Mouse (Mus musculus) effector memory CD4-positive, alpha-beta T cell, adult 7 months (primary cell): ENCODE data around the gene Slco3a1. TPM values are rescaled to one million over a fixed set of nuclear protein-coding genes. Genes with fewer than 3 reads are reported as not detected.

Experiments used
- polyA plus RNA-seq: library from polyadenylated mRNA; unstranded; fragments of 100-300 nt; shearing (Covaris generic); gene quantifications from one replicate; pipeline ENCODE4 v1.2.1, GENCODE M21; 2017

Slco3a1 gene
- polyA plus RNA-seq, result 150 TPM

DNA sequence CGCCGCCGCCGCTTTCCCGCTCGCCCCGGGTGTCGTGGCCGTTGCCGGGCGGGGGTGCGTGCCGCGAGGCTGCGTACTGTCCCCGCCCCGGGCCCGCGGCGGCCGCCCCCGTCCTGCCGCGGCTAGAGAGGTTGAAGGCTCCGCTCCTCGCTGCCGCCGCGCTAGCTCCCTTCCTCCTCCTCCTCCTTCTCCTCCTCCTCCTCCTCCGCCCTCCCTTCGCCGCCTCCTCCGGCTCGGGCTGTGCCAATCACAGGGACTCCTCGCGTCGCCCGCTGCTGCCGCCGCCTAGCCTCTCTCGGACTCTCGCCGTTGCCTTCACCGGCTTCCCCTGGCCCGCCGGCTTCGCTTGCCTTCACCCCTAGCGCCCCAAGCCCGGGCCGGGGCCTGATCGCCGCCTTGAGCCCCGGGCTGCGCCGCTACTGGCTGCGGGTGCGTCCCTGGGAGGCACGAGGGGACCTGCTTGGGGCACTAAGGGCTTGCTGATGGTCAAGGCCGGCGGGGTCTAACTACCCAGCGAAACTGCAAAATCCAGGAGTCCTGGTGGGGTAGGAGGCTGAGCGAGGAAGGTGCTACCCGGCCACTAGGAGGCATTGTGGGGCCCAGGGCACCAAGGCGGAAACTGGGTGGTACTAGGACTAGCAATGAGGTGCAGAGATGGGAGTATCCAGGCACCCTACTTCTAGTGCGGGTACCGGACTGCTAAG lies at the start of gene Slco3a1:
Slco3a1 (minus strand) TSS at position 173 of the 704 bp plus-strand sequence.

